Mouse (Mus musculus) duodenum, adult 2 months (tissue): ENCODE measurements around the gene Fndc5. TPM values are rescaled to one million over a fixed set of nuclear protein-coding genes. Genes with fewer than 3 reads are reported as not detected.

Experiments used
- polyA plus RNA-seq: library from polyadenylated mRNA; depleted of rRNA; stranded (reverse); fragments of >200 nt; gene quantifications from 2 replicates; pipeline ENCODE4 v1.2.3, GENCODE M21; 2012; ENCODE audit warnings: low replicate concordance; rRNA removed

Gene Fndc5
- polyA plus RNA-seq = 0.42 and 1.1 TPM in 2 replicates

DNA sequence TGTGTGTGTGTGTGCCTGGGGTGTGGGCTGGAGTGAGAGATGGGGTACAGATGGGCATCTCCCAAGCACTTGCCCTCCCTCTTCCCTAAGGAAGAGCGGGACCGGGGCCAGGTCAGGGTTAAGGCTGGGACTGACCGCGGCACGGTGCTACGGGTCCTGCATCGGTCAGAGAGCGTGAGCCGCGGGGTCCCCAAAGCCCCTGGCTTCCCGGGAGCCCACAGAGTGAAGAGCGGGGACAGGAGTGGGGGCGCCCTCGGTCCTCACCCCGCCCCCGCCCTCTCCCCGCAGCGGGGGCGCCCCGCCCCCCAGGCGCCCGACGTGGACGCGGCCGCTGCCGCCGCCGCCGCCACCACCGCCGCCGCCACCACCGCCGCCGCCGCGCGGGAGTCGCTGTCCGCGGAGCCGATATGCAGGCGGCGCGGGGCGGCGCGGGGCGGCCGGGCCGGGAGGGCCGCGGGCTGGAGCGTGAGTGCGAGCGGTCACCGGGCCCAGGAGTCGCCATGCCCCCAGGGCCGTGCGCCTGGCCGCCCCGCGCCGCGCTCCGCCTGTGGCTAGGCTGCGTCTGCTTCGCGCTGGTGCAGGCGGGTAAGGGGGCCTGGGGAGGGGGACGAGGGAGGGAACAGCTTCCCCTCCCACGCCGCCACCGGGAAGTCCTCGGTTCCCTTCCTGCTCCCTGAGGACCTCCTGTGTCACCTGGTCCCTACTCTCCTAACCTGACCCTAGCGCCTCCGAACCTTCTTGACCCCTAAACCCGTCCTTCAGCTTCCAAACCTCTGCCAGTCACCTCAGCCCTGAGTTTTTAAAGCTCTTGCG lies at the start of gene Fndc5:
Fndc5 (plus strand) TSS at position 421 of the 813 bp plus-strand sequence.

DNA sequence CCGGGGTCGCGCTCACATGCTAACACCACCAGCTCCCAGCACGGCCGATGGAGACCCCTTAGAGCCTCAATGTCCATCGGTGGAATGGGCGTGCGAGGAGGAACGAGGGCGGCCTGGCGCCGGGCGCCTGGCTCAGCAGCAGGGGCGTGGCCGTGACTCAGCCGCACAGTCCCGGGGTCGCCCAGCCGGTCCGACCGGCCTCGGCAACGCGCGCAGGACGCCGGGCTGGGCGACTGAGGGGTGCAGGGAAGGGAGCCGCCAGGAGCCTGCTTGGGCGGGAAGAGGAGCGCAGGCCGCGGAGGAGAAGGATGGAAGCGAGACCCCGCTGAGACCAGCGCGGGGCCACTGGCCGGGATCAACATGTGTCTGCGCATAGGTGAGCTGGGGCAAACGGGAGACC lies 31.4 kb upstream of the Fndc5 start, which contains the start of gene Tmem54:
Tmem54 (plus strand) TSS at position 193 of the 400 bp plus-strand sequence.

DNA sequence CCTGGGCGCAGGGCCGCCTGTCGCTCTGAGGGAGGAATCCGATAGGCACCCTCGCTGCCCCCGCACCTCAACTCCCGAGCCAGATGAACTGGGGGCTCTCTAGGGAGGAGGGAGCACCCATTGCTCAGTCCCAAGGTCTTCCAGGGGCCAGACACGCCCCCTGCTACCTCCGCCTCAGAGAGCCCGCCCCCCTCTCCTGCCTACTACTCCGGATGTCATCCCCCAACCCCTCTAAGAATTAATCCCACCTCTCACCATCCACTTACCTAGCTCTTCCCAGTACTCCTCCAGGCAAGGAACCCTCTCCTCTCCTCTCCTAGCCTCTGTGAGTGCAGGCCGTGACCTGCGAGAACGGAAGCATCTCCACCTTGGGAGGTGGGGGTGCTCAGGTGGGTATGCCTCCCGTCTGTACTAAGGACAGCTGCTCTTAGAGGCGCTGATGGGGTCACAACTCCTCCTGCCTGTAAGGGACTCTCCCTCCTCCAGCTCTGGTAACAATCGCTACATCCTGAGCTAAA lies 15.2 kb upstream of the Fndc5 start, which contains the start of gene Hpca:
Hpca (minus strand) TSS at position 468 of the 518 bp plus-strand sequence.

DNA sequence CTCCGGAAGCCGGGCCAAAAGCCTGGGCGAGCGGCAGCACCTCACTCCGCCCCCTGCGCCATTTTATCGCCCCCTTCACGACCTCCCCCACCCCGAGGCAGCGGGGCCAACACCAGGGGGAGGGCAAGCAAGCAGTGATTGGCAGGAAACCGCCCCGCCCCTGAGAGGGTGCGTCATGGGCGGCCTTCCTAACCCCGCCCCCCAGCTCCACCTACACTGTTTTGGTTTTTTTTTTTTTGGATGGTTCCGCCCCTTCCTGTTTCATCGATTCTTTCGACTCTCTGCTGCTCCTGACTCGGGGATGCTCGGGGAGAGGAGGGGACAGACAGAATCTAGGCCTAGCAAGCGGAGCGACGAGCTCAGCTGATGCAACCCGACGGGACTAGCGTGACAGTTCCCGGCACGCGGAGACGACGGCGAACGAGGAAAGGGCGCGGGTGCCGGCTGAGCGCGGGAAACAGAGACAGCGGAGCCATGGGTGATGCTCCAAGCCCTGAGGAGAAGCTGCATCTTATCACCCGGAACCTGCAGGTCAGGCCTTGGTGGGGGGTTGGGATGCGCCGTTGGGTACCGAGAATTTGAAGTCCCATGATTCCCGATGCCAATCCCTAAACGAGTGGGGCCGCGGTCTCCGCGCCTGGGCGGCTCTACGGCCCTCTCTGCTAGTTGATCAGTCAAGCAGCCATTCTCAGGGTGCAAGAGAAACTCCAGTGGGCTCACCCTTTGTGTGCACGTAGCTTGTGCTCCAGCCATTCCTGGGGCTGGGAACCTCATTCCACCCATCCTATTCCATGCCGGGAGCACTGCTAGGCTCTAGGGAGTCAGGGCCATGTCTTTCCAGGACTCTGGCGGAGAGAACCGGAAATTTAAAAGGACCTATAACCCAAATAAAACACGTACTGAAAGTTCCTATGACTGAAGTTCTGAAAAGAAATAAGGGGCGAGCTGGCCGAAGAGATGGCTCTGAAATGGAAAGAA lies 53.0 kb downstream of the Fndc5 start, which contains the start of the genes S100pbp and Yars:
S100pbp (minus strand) TSS at position 186 of the 978 bp plus-strand sequence.
Yars (plus strand) TSS at position 219 of the 978 bp plus-strand sequence.

Other genes with a start within 250 kb of the Fndc5 start
- gene Azin2, start 174.6 kb upstream of the Fndc5 start, polyA plus RNA-seq = 2.5 and 3.8 TPM in 2 replicates
- gene Ak2, start 145.0 kb upstream of the Fndc5 start, polyA plus RNA-seq = 99.9 and 120 TPM in 2 replicates
- 117 and 194 TPM in 2 replicates for gene Rnf19b, start 78.7 kb upstream of the Fndc5 start, polyA plus RNA-seq
- gene Tmem54, start 31.5 kb upstream of the Fndc5 start, polyA plus RNA-seq = 651 and 940 TPM in 2 replicates
- gene Hpca, start 15.0 kb upstream of the Fndc5 start, polyA plus RNA-seq = 0.69 and 1.1 TPM in 2 replicates
- gene S100pbp, start 52.7 kb downstream of the Fndc5 start, polyA plus RNA-seq = 2.1 and 2.7 TPM in 2 replicates
- gene Yars, start 52.8 kb downstream of the Fndc5 start, polyA plus RNA-seq = 3.4 and 4.1 TPM in 2 replicates
- gene C77080, start 124.4 kb downstream of the Fndc5 start, polyA plus RNA-seq = 158 and 230 TPM in 2 replicates
- 0.19 and 0.27 TPM in 2 replicates for gene Sync, start 150.6 kb downstream of the Fndc5 start, polyA plus RNA-seq
- 4.3 and 6.0 TPM in 2 replicates for gene Rbbp4, start 198.4 kb downstream of the Fndc5 start, polyA plus RNA-seq
- 4.1 and 6.8 TPM in 2 replicates for gene Zbtb8os, start 198.7 kb downstream of the Fndc5 start, polyA plus RNA-seq
- gene Zbtb8a, start 241.1 kb downstream of the Fndc5 start, polyA plus RNA-seq = 2.4 and 4.3 TPM in 2 replicates